Mouse (Mus musculus): Measurements from ENCODE around the gene Cabp1. TPM values are rescaled to one million over a fixed set of nuclear protein-coding genes. Genes with fewer than 3 reads are reported as not detected.

Cabp1 gene
- not detected in 2 replicates for polyA plus RNA-seq (2012)

GRCm38 (mm10) chr5:115193669-115194625 lies at the start of gene Cabp1:
Cabp1 (minus strand) TSS chr5:115194381.
- TF ChIP-seq GATA1 (IDR thresholded peaks at IDR 0.05; ENCODE audit: low read length): no peak

GRCm38 (mm10) chr5:115240191-115240590 lies 46.0 kb upstream of the Cabp1 start:
- TF ChIP-seq GATA1 (IDR thresholded peaks at IDR 0.05; ENCODE audit: low read length): no peak

GRCm38 (mm10) chr5:115238729-115239195 lies 44.6 kb upstream of the Cabp1 start:
- no peak for TF ChIP-seq GATA1 (IDR thresholded peaks at IDR 0.05; ENCODE audit: low read length)

- no peak for TF ChIP-seq GATA1 (IDR thresholded peaks at IDR 0.05; ENCODE audit: low read length)
These were observed 43.9 kb upstream of the Cabp1 start for GRCm38 (mm10) chr5:115237803-115238728.

- no peak for TF ChIP-seq GATA1 (IDR thresholded peaks at IDR 0.05; ENCODE audit: low read length)
These were observed 41.6 kb upstream of the Cabp1 start, which contains the start of gene Pop5 for GRCm38 (mm10) chr5:115235786-115236263. Pop5 (plus strand) TSS chr5:115235836.

GRCm38 (mm10) chr5:115235323-115235771 lies 41.2 kb upstream of the Cabp1 start:
- no peak for TF ChIP-seq GATA1 (IDR thresholded peaks at IDR 0.05; ENCODE audit: low read length)

- no peak for TF ChIP-seq GATA1 (IDR thresholded peaks at IDR 0.05; ENCODE audit: low read length)
These were observed 40.3 kb upstream of the Cabp1 start for GRCm38 (mm10) chr5:115234519-115234918.

- no peak for TF ChIP-seq GATA1 (IDR thresholded peaks at IDR 0.05; ENCODE audit: low read length)
These were observed 39.0 kb upstream of the Cabp1 start for GRCm38 (mm10) chr5:115233031-115233780.

GRCm38 (mm10) chr5:115232516-115232915 lies 38.3 kb upstream of the Cabp1 start:
- no peak for TF ChIP-seq GATA1 (IDR thresholded peaks at IDR 0.05; ENCODE audit: low read length)

- no peak for TF ChIP-seq GATA1 (IDR thresholded peaks at IDR 0.05; ENCODE audit: low read length)
These were observed 37.5 kb upstream of the Cabp1 start for GRCm38 (mm10) chr5:115231552-115232120.

GRCm38 (mm10) chr5:115230830-115231551 lies 36.8 kb upstream of the Cabp1 start:
- no peak for TF ChIP-seq GATA1 (IDR thresholded peaks at IDR 0.05; ENCODE audit: low read length)

- no peak for TF ChIP-seq GATA1 (IDR thresholded peaks at IDR 0.05; ENCODE audit: low read length)
These were observed 28.3 kb upstream of the Cabp1 start for GRCm38 (mm10) chr5:115222485-115222884.

- TF ChIP-seq GATA1 (IDR thresholded peaks at IDR 0.05; ENCODE audit: low read length): no peak
These were observed 26.9 kb upstream of the Cabp1 start for GRCm38 (mm10) chr5:115220931-115221640.

All from G1E-ER4 (cell line).